Mouse (Mus musculus): Measurements from ENCODE around the gene Ttc36. TPM values are rescaled to one million over a fixed set of nuclear protein-coding genes. Genes with fewer than 3 reads are reported as not detected.
A peak's percentile ranks its signal among the peaks of the same experiment; 100 is the strongest.
"Not testable (repeated sequence)": the region's sequence is repeated elsewhere in the genome, so short reads cannot be mapped to it uniquely, and the experiment has no call there.

The Ttc36 gene
- polyA plus RNA-seq, 1 experiment from 2014 or later, result 515 TPM

DNA sequence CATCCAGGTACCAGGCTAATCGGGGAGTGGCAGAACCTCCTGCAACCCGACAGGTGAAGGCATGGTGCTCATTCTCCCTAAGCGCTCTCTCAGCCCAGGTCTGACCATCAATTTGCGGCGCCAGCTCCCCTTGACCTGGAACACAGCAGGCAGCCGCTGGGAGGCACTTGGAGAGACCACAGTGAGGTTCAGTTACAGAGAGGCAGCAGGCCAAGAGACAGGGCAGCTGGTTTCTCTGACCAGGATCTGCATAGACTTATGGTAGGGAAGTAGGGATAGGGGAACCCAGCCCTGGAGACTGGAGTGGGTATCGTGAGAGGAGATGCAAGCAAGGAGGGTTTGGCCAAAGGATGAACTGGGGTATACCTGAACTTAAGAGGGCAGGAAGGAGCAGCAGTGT is 4.6 kb downstream of the Ttc36 start:
- DNase-seq (ENCODE audit: low spot score) (no peak), ATAC-seq (replicated peaks; ENCODE audit: low FRiP score, low read depth) (no peak)
- no peaks in the 10 kb centered on the region for H3K9me3 ChIP-seq (replicated peaks; ENCODE audit: low read length)
- peak overlapping the region; percentile 63; the same call in 1 of the 2 replicates for H3K9ac ChIP-seq (ENCODE audit: low read depth, low read length)
- H3K27ac ChIP-seq, result peak overlapping the region; percentile 25; the same call in 1 of the 2 replicates
- H3K4me2 ChIP-seq (ENCODE audit: low read length), result peak overlapping the region; percentile 68
- WGBS, result 41% methylated on average over 7 of the region's 7 CpGs
- no peaks in the 10 kb centered on the region; the same call in 1 of the 2 replicates for H3K4me1 ChIP-seq (replicated peaks; ENCODE audit: insufficient read depth, low read length)
- peak overlapping the region; percentile 37; the same call in 1 of the 2 replicates for H3K4me3 ChIP-seq (replicated peaks; ENCODE audit: low read depth, low read length)
- 0 out of 2 replicates have a peak, but pooled peaks cover 2% of the 10 kb centered on the region for H3K36me3 ChIP-seq (ENCODE audit: insufficient read depth, low read length)
- no peak for TF ChIP-seq CTCF (IDR thresholded peaks at IDR 0.05; ENCODE audit: low read depth)
- H3K27me3 ChIP-seq (ENCODE audit: insufficient read depth, low read length), result no peaks in the 10 kb centered on the region

DNA sequence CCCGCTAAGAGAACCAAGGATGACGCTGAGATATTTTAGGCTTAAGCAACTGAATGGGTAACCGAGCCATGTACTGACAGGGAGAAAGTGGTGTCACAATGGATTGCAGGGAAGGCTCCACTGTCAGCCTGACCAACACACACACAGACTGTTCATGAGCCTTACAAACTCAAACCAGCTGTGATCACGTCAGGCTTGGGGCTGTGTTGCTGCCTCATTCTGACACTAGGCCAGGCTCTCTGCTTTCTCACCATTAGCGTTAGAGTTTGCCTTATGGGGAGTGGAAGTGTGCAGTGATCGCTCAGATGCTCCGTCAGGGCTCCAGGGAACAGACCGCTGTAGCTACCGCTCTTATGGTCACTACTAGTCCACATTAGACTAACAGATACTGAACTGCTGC is 10.0 kb downstream of the Ttc36 start:
- Histone ChIP-seq H3K4me2 (ENCODE audit: low read length) (no peak overlapping the region), H3K4me1 (replicated peaks; ENCODE audit: insufficient read depth, low read length) (no peaks in the 10 kb centered on the region), H3K4me3 (replicated peaks; ENCODE audit: low read depth, low read length) (no peak overlapping the region), H3K9me3 (replicated peaks; ENCODE audit: low read length) (no peaks in the 10 kb centered on the region), H3K27me3 (ENCODE audit: insufficient read depth, low read length) (no peaks in the 10 kb centered on the region), H3K27ac (no peak overlapping the region), H3K9ac (ENCODE audit: low read depth, low read length) (no peak overlapping the region), H3K36me3 (ENCODE audit: insufficient read depth, low read length) (peaks cover 40% of the 10 kb centered on the region)
- TF ChIP-seq CTCF (IDR thresholded peaks at IDR 0.05; ENCODE audit: low read depth), result no peak
- 83% methylated on average over 9 of the region's 9 CpGs for WGBS
- ATAC-seq (replicated peaks; ENCODE audit: low FRiP score, low read depth) (no peak), DNase-seq (ENCODE audit: low spot score) (no peak)

DNA sequence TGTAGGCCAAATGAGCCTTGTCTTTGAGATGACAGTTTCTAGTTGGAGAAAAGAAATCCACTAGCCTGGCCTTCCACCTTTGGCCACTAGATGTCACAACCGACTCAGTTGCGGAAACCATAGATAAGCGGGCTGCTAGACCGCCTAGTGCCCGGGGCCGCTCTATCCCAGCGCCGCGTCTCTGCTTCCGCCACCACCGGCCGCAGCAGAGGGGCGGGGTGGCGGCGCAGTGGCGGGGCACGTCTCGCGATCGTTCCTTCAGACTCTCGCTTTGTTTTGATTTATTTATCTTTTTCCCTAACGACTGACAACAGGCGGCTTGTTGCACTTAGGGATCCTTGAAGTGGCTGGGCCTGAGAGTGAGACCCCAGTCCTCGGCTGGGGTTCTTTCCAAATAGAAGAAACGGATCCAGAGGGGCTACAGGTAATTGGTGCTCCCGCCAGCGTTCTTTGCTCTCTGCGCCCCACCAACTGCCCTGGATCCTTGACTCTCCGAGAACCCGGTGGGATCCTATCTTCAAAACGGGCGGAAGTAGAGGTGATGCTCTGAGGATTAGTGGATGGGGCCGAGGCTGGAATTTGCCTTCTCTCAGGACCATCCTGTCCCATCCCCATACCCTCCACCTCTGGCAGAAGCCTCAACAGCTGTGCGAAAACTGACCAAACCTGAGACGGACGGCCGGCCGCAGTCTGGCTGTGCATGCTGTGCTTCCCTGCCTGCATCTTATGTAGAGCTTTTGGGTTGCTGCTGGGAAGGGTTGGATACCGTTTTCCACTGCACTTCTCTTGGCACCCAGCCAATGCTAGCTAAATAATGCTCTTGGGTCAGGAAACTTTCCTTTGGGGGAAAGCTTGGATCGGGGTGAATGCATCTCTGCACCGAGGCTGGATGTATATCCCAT is 29.9 kb downstream of the Ttc36 start:
- DNase-seq (ENCODE audit: low spot score) (peak; percentile 99), ATAC-seq (replicated peaks; ENCODE audit: low FRiP score, low read depth) (peak; percentile 99)
- H3K4me1 ChIP-seq (replicated peaks; ENCODE audit: insufficient read depth, low read length), result no peaks in the 10 kb centered on the region
- peak overlapping the region; percentile 80 for H3K4me2 ChIP-seq (ENCODE audit: low read length)
- H3K36me3 ChIP-seq (ENCODE audit: insufficient read depth, low read length), result peaks cover 3% of the 10 kb centered on the region; the same call in 1 of the 2 replicates
- H3K4me3 ChIP-seq (replicated peaks; ENCODE audit: low read depth, low read length), result peak overlapping the region; percentile 80
- peak overlapping the region; percentile 91 for H3K9ac ChIP-seq (ENCODE audit: low read depth, low read length)
- WGBS, result under 1% methylated on average over 41 of the region's 41 CpGs
- no peaks in the 10 kb centered on the region for H3K27me3 ChIP-seq (ENCODE audit: insufficient read depth, low read length)
- H3K9me3 ChIP-seq (replicated peaks; ENCODE audit: low read length), result no peaks in the 10 kb centered on the region
- peak; percentile 96 for TF ChIP-seq CTCF (IDR thresholded peaks at IDR 0.05; ENCODE audit: low read depth)
- H3K27ac ChIP-seq, result peak overlapping the region; percentile 95

DNA sequence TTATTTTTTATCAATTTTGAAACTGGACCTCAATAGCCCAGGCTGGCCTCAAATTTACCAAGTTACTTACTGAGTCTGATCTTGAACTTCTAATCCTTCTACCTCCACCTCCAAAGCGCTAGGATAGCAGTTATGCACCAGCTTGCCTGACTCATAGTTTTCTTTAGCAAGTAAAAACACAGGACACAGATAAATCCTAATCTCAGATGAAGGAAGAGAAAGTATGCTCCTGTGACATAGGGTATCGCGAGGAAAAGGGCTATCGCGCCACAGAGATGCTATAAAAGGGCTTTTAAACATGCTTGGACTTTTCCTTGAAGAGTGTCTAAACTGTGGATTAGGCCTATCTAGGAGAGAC is 30.5 kb downstream of the Ttc36 start:
- no peak overlapping the region for H3K4me3 ChIP-seq (replicated peaks; ENCODE audit: low read depth, low read length)
- H3K4me1 ChIP-seq (replicated peaks; ENCODE audit: insufficient read depth, low read length), result no peaks in the 10 kb centered on the region
- no peak for ATAC-seq (replicated peaks; ENCODE audit: low FRiP score, low read depth)
- no peaks in the 10 kb centered on the region for H3K27me3 ChIP-seq (ENCODE audit: insufficient read depth, low read length)
- no peak overlapping the region for H3K9ac ChIP-seq (ENCODE audit: low read depth, low read length)
- no peaks in the 10 kb centered on the region for H3K9me3 ChIP-seq (replicated peaks; ENCODE audit: low read length)
- no peak for DNase-seq (ENCODE audit: low spot score)
- H3K36me3 ChIP-seq (ENCODE audit: insufficient read depth, low read length), result peaks cover 3% of the 10 kb centered on the region; the same call in 1 of the 2 replicates
- no peak for TF ChIP-seq CTCF (IDR thresholded peaks at IDR 0.05; ENCODE audit: low read depth)
- WGBS, result 28% methylated on average over 5 of the region's 5 CpGs
- peak overlapping the region; percentile 95; the same call in 1 of the 2 replicates for H3K27ac ChIP-seq
- H3K4me2 ChIP-seq (ENCODE audit: low read length), result no peak overlapping the region

DNA sequence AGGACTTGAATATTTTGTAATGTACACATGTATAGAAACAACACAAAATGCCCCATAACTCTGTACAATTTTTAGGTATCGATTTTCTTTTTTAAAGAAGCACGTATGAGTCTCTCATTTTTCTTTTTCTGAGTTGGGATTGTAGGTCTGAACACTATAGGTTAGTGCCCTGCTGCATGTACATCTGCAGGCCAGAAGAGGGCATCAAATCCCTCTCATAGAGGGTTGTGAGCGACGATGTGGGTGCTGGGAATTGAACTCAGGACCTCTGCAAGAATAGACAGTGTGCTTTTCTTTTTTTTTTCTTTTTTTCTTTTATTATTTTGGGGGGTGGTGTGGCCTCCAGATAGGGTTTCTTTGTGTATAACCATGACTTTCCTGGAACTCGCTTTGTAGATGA is 31.5 kb downstream of the Ttc36 start:
- Histone ChIP-seq H3K27me3 (ENCODE audit: insufficient read depth, low read length) (no peaks in the 10 kb centered on the region), H3K4me1 (replicated peaks; ENCODE audit: insufficient read depth, low read length) (no peaks in the 10 kb centered on the region; the same call in 1 of the 2 replicates), H3K36me3 (ENCODE audit: insufficient read depth, low read length) (peaks cover 3% of the 10 kb centered on the region; the same call in 1 of the 2 replicates), H3K4me3 (replicated peaks; ENCODE audit: low read depth, low read length) (no peak overlapping the region), H3K9me3 (replicated peaks; ENCODE audit: low read length) (no peaks in the 10 kb centered on the region), H3K9ac (ENCODE audit: low read depth, low read length) (no peak overlapping the region), H3K27ac (no peak overlapping the region), H3K4me2 (ENCODE audit: low read length) (no peak overlapping the region)
- no peak for ATAC-seq (replicated peaks; ENCODE audit: low FRiP score, low read depth)
- TF ChIP-seq CTCF (IDR thresholded peaks at IDR 0.05; ENCODE audit: low read depth), result no peak; the same call in 1 of the 2 replicates
- DNase-seq (ENCODE audit: low spot score), result no peak
- 94% methylated on average over 5 of the region's 5 CpGs for WGBS

DNA sequence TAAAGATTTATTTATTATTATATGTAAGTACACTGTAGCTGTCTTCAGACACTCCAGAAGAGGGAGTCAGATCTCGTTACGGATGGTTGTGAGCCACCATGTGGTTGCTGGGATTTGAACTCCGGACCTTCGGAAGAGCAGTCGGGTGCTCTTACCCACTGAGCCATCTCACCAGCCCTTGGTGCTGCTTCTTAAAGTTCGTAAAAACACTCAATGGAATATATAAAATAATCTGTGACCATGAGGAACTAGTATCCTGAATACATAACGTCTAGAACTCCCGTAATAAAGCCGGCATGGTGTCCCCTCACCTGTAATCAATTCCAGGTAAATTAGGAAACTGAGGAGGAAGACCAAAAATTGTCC is 34.9 kb downstream of the Ttc36 start:
- H3K9ac ChIP-seq (ENCODE audit: low read depth, low read length); H3K27me3 ChIP-seq (ENCODE audit: insufficient read depth, low read length); DNase-seq (ENCODE audit: low spot score); ATAC-seq (replicated peaks; ENCODE audit: low FRiP score, low read depth); H3K36me3 ChIP-seq (ENCODE audit: insufficient read depth, low read length); H3K9me3 ChIP-seq (replicated peaks; ENCODE audit: low read length); H3K4me1 ChIP-seq (replicated peaks; ENCODE audit: insufficient read depth, low read length): not testable (repeated sequence)
- Histone ChIP-seq H3K27ac (0 out of 2 replicates have a peak overlapping the region, but pooled peaks have one; percentile 3), H3K4me3 (replicated peaks; ENCODE audit: low read depth, low read length) (peak overlapping the region; percentile 96; the same call in 1 of the 2 replicates), H3K4me2 (ENCODE audit: low read length) (peak overlapping the region; percentile 77; the same call in 1 of the 2 replicates)
- 39% methylated on average over 7 of the region's 9 CpGs for WGBS
